Mouse (Mus musculus) cerebral cortex, adult 2 months (tissue): ENCODE data around the gene Fgfr2.

Experiments
- whole genome bisulfite sequencing: fragments of 180-500 bp; shearing (Covaris S2); methylation state at CpG from one replicate; pipeline ENCODE4 v1.1.7; 2018; 5-methylcytosine and 5-hydroxymethylcytosine counted together

Gene Fgfr2

GRCm38 (mm10) chr7:131585551-131585950, 1537.6 kb downstream of the Fgfr2 start:
- 91% methylated on average over 5 of the region's 5 CpGs for WGBS

GRCm38 (mm10) chr7:131582178-131582577, 1541.0 kb downstream of the Fgfr2 start:
- WGBS = 81% methylated on average over 9 of the region's 9 CpGs

DNA sequence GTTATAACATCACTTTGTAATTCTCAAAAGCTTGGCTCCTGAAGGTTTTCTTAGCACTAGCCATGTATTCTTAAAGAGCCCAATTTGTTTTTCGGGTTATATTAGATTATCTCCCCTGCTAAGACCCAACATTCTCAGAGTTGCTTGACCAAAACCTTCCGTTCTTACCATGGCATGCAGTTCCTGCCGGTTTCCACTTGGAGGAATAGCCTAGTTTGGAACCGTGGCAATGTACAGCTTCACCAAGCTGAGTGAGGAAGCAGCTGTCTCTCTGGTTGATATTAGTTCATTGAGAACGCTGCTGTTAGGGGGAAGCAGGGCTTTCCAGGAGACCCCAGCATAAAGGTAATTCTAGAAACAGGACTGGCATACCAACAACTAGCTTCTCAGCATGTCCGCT, 1547.9 kb downstream of the Fgfr2 start:
- WGBS = 71% methylated on average over 6 of the region's 6 CpGs

DNA sequence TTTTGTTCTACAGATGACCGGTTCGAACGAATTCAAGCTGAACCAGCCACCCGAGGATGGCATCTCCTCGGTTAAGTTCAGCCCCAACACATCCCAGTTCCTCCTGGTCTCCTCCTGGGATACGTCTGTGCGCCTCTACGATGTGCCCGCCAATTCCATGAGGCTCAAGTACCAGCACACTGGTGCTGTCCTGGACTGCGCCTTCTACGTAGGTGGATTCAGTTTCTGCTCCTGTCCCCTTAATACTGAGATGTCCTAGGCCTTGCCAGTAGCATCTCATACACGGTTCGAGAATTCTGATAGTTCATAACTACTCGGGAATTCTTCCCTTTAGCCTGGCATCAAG, 1562.5 kb downstream of the Fgfr2 start:
- WGBS = under 1% methylated on average over 14 of the region's 14 CpGs

GRCm38 (mm10) chr7:131559986-131560696, 1563.0 kb downstream of the Fgfr2 start, which contains the start of gene Bub3:
Bub3 (plus strand) TSS chr7:131560222.
- WGBS = under 1% methylated on average over 45 of the region's 51 CpGs

GRCm38 (mm10) chr7:131557751-131558150, 1565.4 kb downstream of the Fgfr2 start:
- 50% methylated on average over 2 of the region's 2 CpGs for whole genome bisulfite sequencing

DNA sequence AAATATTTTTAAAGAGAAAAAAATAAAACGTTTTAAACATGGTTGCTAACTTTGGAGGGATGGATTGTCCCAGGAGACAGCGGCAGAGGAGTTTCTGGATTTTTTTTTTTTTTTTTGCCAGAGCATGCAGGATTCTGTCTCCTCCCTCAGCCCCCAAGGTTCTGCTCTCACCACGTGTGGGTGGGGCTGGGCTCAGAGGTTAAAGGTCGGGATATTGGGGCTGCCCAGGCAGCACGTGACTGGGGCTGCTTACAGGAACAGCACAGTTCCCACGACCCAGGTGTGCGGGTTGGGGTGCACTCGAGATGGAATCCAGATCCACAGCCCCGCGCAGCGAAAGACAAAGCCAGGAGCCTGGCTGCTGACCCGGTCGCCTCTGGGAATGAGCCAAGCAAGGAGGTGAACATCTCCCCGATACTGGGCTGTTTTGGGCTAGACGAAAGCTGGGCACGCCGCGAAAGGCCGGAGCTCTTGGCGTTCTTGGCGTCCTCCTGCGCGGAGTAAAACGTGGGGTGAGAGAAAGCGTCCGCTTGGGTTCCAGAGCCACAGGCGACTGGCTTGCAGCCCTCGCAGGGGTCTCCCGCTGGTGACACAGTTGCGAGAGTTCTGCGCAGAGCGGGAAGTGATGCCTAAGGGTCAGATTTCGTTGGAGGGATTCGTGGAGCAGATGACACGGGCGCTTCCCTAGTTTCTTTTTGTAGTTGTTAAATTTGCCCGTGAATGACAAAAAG, 1566.4 kb downstream of the Fgfr2 start:
- WGBS = 3% methylated on average over 37 of the region's 37 CpGs

- 4% methylated on average over 9 of the region's 9 CpGs for WGBS
Measured at GRCm38 (mm10) chr7:131556116-131556515, 1567.0 kb downstream of the Fgfr2 start.

- WGBS = 2% methylated on average over 68 of the region's 68 CpGs
Measured at GRCm38 (mm10) chr7:131555301-131556081, 1567.7 kb downstream of the Fgfr2 start.

DNA sequence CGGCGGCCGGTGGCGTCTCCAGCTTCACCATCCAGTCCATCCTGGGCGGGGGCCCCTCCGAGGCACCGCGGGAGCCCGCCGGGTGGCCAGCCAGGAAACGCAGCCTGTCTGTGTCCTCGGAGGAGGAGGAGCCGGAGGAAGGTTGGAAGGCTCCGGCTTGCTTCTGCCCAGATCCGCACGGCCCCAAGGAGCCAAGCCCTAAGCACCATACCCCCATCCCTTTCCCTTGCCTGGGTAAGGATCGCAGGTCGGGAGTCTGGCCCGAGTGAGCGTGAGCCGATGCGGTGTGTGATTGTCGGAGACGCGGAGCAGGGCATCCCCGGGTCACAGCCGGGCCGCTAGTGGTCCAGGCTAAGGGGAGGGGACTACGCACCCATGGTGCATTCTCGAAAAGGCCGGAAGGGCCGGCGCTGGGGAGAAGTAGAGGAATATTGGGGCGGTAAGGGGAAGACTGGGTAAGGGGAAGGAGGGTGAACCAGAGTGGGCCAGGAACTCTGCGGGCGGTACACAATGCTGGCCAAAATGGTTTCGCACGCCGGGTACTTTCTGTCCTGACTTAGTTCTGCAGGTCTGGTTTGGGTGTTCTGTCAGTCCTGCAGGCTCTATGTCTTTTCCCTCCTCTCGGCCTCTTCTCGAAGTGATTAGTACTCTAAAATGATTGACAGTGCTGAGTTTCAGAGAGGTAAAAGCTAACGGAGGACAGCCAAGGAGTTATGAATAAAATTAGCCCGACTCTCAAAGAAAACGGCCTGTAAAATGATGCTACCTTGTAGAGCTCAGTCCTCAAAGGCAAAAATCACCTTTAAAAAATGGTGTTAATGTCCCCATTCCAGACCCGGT, 1568.6 kb downstream of the Fgfr2 start:
- WGBS = 2% methylated on average over 45 of the region's 45 CpGs

DNA sequence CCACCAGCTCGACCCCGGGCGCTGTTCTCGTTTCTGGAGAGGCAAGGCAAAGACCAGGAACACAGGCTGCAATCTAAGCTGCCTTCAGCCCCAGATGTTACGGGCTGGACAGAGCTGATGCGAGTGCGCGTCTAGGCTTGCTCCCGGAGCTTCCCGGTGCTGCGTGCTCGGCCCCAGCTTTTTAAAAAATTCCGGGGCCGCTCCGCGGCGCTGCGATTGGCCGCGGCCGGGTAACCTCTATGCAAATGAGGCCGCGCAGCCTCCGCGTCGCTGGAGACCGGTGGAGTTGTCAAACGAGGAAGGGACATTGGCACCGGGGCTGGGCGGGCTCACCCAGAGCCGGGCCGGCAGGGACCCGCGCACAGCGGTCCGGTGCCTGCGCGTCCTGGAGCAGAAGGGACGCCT, 1569.4 kb downstream of the Fgfr2 start:
- 2% methylated on average over 39 of the region's 39 CpGs for WGBS

GRCm38 (mm10) chr7:131552781-131553180, 1570.4 kb downstream of the Fgfr2 start:
- 7% methylated on average over 5 of the region's 5 CpGs for WGBS

GRCm38 (mm10) chr7:131551931-131552741, 1571.0 kb downstream of the Fgfr2 start:
- 2% methylated on average over 42 of the region's 42 CpGs for WGBS

- WGBS = 2% methylated on average over 4 of the region's 4 CpGs
Measured at GRCm38 (mm10) chr7:131551471-131551870, 1571.7 kb downstream of the Fgfr2 start.

- WGBS = 4% methylated on average over 3 of the region's 3 CpGs
Measured at GRCm38 (mm10) chr7:131548473-131548872, 1574.7 kb downstream of the Fgfr2 start, which contains the start of gene Hmx2. Hmx2 (plus strand) TSS chr7:131548773.

GRCm38 (mm10) chr7:131547481-131547880, 1575.7 kb downstream of the Fgfr2 start:
- 4% methylated on average over 5 of the region's 5 CpGs for WGBS

DNA sequence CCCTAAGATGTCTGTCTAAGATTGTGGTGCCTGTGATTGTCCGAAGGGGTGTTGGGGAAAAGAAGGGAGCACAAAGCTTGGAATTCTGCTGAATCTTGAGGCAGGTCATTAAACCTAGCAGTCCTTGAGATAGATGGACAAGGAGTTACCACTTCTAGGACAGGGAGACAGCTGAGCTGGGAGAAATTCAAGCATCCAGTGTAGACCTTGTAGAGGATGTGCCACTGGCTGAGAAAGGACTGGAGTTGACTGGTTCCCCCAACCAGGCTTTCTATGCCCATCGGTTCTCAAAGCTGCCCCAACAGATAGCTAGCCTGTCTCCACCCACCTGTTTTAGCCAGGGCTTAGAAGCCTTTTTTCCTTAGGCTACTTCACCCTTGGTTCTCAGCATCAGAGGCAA, 1576.7 kb downstream of the Fgfr2 start:
- WGBS = 3% methylated on average over 2 of the region's 2 CpGs

DNA sequence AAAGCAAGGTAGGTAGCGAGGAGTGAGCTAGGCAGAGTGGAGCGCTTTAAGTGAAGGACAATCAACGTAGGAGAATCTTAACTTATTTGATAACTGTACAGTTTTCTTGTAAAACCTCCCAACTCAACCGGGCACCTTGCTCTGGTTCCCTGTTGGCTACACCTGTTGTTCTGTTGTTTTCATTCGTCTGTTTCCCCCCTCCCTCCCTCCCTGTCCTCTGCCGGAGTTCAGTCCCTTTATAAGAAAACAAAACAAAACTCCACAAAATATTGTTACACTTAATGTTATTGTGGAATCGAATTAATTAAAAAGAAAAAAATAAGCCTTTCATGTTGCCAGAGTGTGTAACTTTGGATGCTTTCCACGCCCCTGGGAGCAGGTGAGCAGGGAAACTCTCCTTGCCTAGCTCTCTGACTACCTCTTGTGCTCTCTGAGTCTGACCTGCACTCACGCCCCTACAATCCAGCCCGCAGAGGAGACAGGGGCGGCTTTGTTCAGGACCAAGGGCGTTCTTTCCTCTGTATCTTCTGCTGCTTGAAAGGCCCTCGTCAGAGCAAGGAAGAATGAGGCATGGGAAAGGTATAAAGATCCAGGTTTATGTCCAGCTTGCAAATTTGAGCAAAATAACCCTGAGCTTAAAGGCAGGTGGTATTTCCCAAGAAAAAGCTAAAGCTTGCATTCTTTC, 1577.3 kb downstream of the Fgfr2 start:
- 6% methylated on average over 13 of the region's 13 CpGs for WGBS

- 2% methylated on average over 5 of the region's 5 CpGs for WGBS
Measured at GRCm38 (mm10) chr7:131544871-131545270, 1578.3 kb downstream of the Fgfr2 start.
